Mouse (Mus musculus): ENCODE data around the gene Dpm3.

- TF ChIP-seq CTCF (IDR thresholded peaks at IDR 0.05; ENCODE audit: low read depth): no peak
- no peak for TF ChIP-seq EP300 (optimal IDR thresholded peaks at IDR 0.05)
Observed at GRCm38 (mm10) chr3:89226900-89227299, 32.3 kb upstream of the Dpm3 start, which contains the start of gene Mtx1.
